Mouse (Mus musculus) lung, postnatal 0 days (tissue): ENCODE measurements around the gene Espl1. TPM values are rescaled to one million over a fixed set of nuclear protein-coding genes. Genes with fewer than 3 reads are reported as not detected.
"Not testable (repeated sequence)": the region's sequence is repeated elsewhere in the genome, so short reads cannot be mapped to it uniquely, and the experiment has no call there.

Experiments
- ATAC-seq: fragments of 200-750 bp; cut with Nextera tagmentation; 2 replicates; pipeline ENCODE4 v1.8.0; 2017; ENCODE audit warnings: moderate library complexity
- DNase-seq: peaks from one replicate; pipeline ENCODE4 v3.0.0-alpha.2; 2016; ENCODE audit warnings: low spot score
- H3K27ac ChIP-seq: fragments of 300-500 bp; sonication (generic); 2 replicates; pipeline ENCODE4 v1.5.1; 2014; ENCODE audit warnings: antibody characterized with exemption, mild to moderate bottlenecking, low read length, mixed read lengths
- H3K27me3 ChIP-seq: fragments of 300-500 bp; sonication (generic); replicated peaks from 2 replicates; pipeline ENCODE4 v1.6.1; 2014; ENCODE audit warnings: low read length, mixed read lengths; ENCODE audit not compliant: insufficient read depth
- H3K36me3 ChIP-seq: fragments of 300-500 bp; sonication (generic); 2 replicates; pipeline ENCODE4 v1.6.1; 2014; ENCODE audit warnings: low read length, mixed read lengths; ENCODE audit not compliant: insufficient read depth
- H3K4me1 ChIP-seq: fragments of 300-500 bp; sonication (generic); 2 replicates; pipeline ENCODE4 v1.6.1; 2014; ENCODE audit warnings: antibody characterized with exemption, low read depth, low read length, mixed read lengths; ENCODE audit not compliant: insufficient read depth
- H3K4me2 ChIP-seq: fragments of 300-500 bp; sonication (generic); replicated peaks from 2 replicates; pipeline ENCODE4 v1.6.1; 2014; ENCODE audit warnings: low read depth, mild to moderate bottlenecking, low read length, moderate library complexity, mixed read lengths
- H3K4me3 ChIP-seq: fragments of 300-500 bp; sonication (generic); 2 replicates; pipeline ENCODE4 v1.5.1; 2014; ENCODE audit warnings: low read depth, low read length
- H3K9ac ChIP-seq: fragments of 300-500 bp; sonication (generic); replicated peaks from 2 replicates; pipeline ENCODE4 v1.6.1; 2014; ENCODE audit warnings: low read depth, mild to moderate bottlenecking
- H3K9me3 ChIP-seq: fragments of 300-500 bp; sonication (generic); 2 replicates; pipeline ENCODE4 v1.6.1; 2016; ENCODE audit warnings: low read length, mixed read lengths
- CTCF ChIP-seq: IDR thresholded peaks from 2 replicates; pipeline ENCODE4 v1.5.1; 2016; ENCODE audit warnings: antibody characterized with exemption, mild to moderate bottlenecking
- EP300 ChIP-seq: IDR thresholded peaks from 2 replicates; pipeline ENCODE4 v1.6.1; 2016; ENCODE audit warnings: antibody characterized with exemption, mild to moderate bottlenecking, control low read depth
- WGBS: fragments of 180-500 bp; shearing (Covaris S2); extraction: QIAGEN DNeasy Blood & Tissue Kit; methylation state at CpG from one replicate; pipeline ENCODE4 v1.1.7; 2014; 5-methylcytosine and 5-hydroxymethylcytosine counted together
- polyA plus RNA-seq: library from polyadenylated mRNA; unstranded; fragments of >200 nt; fragmentation: Nextera tagmentation; extraction: Ambion mirVana; gene quantifications from 2 replicates; pipeline ENCODE4 v1.2.1, GENCODE M21; 2015

The Espl1 gene
- polyA plus RNA-seq, 1 experiment from 2014 or later, result 1.4 TPM

DNA sequence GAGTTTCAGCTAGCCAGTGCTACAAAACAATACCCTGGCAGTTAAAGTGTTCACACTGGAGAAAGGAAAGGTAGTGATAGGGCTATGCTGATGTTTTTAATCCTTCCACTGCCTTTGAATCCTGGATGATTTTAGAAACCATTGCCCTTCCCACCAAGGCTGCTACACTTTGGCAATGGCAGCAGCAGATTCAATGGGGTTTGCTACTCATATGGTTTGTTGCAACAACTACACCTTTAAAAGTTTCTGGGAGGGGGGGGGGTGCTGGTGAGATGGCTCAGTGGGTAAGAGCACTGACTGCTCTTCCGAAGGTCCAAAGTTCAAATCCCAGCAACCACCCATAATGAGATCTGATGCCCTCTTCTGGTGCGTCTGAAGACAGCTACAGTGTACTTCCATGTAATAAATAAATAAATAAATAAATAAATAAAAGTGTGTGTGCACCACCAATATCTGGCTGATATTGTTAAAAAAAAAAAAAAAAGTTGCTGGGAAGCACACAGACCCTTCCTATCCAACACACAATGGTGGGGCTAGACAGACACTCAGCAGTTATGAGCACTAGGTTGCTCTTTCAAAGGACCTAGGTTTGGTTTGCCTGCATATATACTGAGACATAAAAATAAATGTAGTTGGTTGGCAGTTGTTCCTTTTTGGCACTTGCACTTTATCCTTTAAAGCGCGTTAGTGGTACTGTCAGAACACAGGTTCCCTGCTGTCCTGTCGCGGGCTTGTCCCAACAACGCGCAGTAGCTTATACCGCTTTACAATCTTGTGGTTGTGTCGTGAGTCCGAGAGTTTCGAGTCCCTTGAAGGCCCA lies 28.8 kb downstream of the Espl1 start:
- ATAC-seq, result no peak
- Histone ChIP-seq H3K36me3 (peaks cover 2% of the 10 kb centered on the region; the same call in 1 of the 2 replicates), H3K9ac (no peak overlapping the region), H3K4me1 (no peaks in the 10 kb centered on the region; the same call in 1 of the 2 replicates), H3K4me3 (no peak overlapping the region), H3K27me3 (no peaks in the 10 kb centered on the region), H3K4me2 (0 out of 2 replicates have a peak overlapping the region, but pooled peaks have one; percentile 3), H3K27ac (no peak overlapping the region), H3K9me3 (no peaks in the 10 kb centered on the region)
- TF ChIP-seq EP300, result no peak
- no peak for TF ChIP-seq CTCF
- WGBS, result 80% methylated on average over 12 of the region's 12 CpGs
- no peak for DNase-seq

DNA sequence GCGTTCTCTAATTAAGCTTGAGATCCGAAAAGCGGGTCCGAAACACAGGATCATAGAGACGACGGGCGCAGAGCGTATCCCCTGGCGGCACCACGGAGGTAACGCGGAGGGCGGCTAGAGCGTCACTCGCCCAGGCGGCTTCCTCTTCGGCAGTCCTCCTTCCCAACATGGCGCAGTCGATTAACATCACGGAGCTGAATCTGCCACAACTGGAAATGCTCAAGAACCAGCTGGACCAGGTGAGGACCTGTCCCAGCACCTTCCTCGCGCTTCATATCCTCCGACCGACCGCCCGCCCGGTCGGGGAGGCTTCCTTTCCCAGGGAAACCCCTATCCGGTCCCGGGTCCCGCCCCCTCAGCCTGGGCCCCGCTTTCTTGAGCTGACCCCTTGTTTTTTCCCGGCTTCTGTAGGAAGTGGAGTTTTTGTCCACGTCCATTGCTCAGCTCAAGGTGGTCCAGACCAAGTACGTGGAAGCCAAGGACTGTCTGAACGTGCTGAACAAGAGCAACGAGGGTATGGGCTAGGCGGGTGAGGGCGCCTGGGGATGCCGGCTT lies 30.0 kb downstream of the Espl1 start, which contains the start of gene Pfdn5:
Gene Pfdn5, plus strand, starts transcription at position 95 of the 555 bp plus-strand sequence.
- peaks cover 2% of the 10 kb centered on the region; the same call in 1 of the 2 replicates for H3K36me3 ChIP-seq
- ATAC-seq (peak; percentile 96), DNase-seq (peak; percentile 91)
- H3K9me3 ChIP-seq, result no peaks in the 10 kb centered on the region
- H3K4me3 ChIP-seq, result peak within 1 kb of the TSS; percentile 75
- peak within 1 kb of the TSS; percentile 70 for H3K9ac ChIP-seq
- H3K27me3 ChIP-seq, result no peaks in the 10 kb centered on the region
- peaks cover 2% of the 10 kb centered on the region; the same call in 1 of the 2 replicates for H3K4me1 ChIP-seq
- peak within 1 kb of the TSS; percentile 57 for H3K4me2 ChIP-seq
- peak within 1 kb of the TSS; percentile 43 for H3K27ac ChIP-seq
- under 1% methylated on average over 40 of the region's 40 CpGs for WGBS
- TF ChIP-seq CTCF (peak; percentile 68), EP300 (no peak)

DNA sequence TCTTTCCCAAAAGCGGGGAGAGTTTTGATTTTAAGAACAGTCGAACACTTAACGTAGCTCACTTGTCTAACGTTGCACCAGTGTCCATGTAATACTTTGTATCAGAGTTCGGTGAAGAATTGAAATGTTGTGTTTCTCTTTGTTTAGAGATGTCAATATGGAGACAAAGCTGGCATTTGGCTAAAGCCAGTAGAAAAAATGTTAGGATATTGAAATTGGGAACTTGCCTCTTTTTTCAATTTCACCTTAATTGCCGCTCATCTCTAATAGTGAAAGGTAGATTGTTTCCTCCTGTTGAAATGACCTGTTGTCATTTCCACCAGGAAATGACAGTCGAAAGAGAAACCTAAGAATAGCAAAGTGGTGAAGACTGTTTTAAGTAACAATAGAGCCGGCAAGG lies 30.8 kb downstream of the Espl1 start:
- ATAC-seq, result no peak
- H3K4me1 ChIP-seq, result peaks cover 4% of the 10 kb centered on the region; the same call in 1 of the 2 replicates
- peak overlapping the region; percentile 57 for H3K4me2 ChIP-seq
- H3K4me3 ChIP-seq, result peak overlapping the region; percentile 75
- TF ChIP-seq EP300, result no peak
- TF ChIP-seq CTCF, result no peak
- H3K27me3 ChIP-seq, result no peaks in the 10 kb centered on the region
- H3K9ac ChIP-seq, result peak overlapping the region; percentile 70; the same call in 1 of the 2 replicates
- peaks cover 2% of the 10 kb centered on the region; the same call in 1 of the 2 replicates for H3K36me3 ChIP-seq
- no peak for DNase-seq
- H3K9me3 ChIP-seq, result no peaks in the 10 kb centered on the region
- WGBS, result 52% methylated on average over 8 of the region's 8 CpGs
- no peak overlapping the region for H3K27ac ChIP-seq

DNA sequence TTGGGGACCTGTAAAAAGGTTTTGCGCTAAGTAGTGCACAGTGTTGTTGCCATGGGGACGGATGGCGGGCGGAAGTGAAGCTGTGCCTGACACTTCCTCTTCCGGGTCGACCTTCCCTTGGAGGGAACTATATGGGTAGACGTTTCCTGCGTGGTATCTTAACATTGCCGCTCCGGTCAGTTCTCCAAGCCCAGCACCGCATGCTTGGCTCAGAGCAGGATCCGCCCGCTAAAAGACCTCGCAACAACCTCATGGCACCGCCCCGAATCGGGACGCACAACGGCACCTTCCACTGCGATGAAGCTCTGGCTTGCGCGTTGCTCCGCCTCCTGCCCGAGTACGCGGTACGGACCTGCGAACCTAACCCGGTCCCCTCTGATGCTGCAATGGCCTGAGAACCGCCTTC lies 35.5 kb downstream of the Espl1 start, which contains the start of gene Myg1:
Gene Myg1, plus strand, starts transcription at position 100 of the 406 bp plus-strand sequence.
- H3K4me3 ChIP-seq, result peak within 1 kb of the TSS; percentile 74
- peaks cover 9% of the 10 kb centered on the region; the same call in 1 of the 2 replicates for H3K4me1 ChIP-seq
- WGBS, result 0% methylated on average over 30 of the region's 30 CpGs
- H3K4me2 ChIP-seq, result peak within 1 kb of the TSS; percentile 85
- peak; percentile 98 for ATAC-seq
- H3K27ac ChIP-seq, result peak within 1 kb of the TSS; percentile 64
- peak within 1 kb of the TSS; percentile 63 for H3K9ac ChIP-seq
- no peaks in the 10 kb centered on the region for H3K27me3 ChIP-seq
- H3K36me3 ChIP-seq, result peaks cover 4% of the 10 kb centered on the region
- TF ChIP-seq CTCF (no peak), EP300 (no peak)
- DNase-seq, result peak; percentile 95
- H3K9me3 ChIP-seq, result no peaks in the 10 kb centered on the region

DNA sequence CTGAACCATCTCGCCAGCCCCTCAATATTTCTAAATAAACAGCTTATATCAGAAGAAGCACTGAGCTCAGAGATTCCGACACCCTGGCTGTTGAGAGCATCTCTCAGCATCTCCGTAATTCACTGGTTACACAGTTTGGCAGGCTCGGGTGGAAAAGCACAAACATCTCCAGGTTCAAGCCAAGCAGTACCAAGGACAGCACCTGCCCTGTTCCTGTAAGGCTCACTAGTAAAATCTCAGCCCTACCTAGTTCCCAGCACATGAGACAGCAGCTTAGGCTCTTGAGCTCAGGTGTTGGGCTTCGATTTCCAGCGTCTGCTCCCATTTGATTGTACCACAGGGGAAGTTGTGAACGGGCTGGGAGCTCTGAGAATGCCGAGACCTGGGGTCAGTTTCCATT lies 39.2 kb downstream of the Espl1 start:
- H3K36me3 ChIP-seq, result peaks cover 17% of the 10 kb centered on the region
- no peak overlapping the region for H3K4me2 ChIP-seq
- peaks cover 9% of the 10 kb centered on the region; the same call in 1 of the 2 replicates for H3K4me1 ChIP-seq
- no peak overlapping the region for H3K27ac ChIP-seq
- WGBS, result 81% methylated on average over 8 of the region's 8 CpGs
- no peaks in the 10 kb centered on the region for H3K27me3 ChIP-seq
- TF ChIP-seq CTCF (no peak), EP300 (no peak)
- no peaks in the 10 kb centered on the region for H3K9me3 ChIP-seq
- no peak for DNase-seq
- H3K4me3 ChIP-seq, result no peak overlapping the region
- ATAC-seq, result no peak
- no peak overlapping the region for H3K9ac ChIP-seq

DNA sequence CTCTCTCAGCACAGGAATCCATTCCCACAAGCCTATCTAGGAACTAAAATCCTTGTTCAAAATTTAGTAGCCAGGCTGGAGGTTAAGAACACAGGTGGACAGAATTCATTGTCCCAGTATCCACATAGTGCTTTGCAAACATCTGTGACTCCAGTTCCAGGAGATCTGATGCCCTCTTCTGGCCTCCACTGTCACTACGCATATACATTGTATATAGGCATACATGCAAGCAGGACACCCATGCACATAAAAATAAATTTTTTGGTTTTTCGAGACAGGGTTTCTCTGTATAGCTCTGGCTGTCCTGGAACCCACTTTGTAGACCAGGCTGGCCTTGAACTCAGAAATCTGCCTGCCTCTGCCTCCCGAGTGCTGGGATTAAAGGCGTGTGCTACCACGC lies 39.9 kb downstream of the Espl1 start:
- H3K36me3 ChIP-seq, result peaks cover 17% of the 10 kb centered on the region
- not testable (repeated sequence) for ATAC-seq, H3K27ac ChIP-seq, H3K27me3 ChIP-seq, H3K4me2 ChIP-seq, H3K9ac ChIP-seq, H3K4me1 ChIP-seq, H3K4me3 ChIP-seq, H3K9me3 ChIP-seq
- peak; percentile 16 for DNase-seq
- TF ChIP-seq CTCF, result peak; percentile 55
- 86% methylated on average over 5 of the region's 5 CpGs for WGBS
